Mouse (Mus musculus) liver, embryonic 15.5 days (tissue): ENCODE results near the gene Klk1b5. TPM values are rescaled to one million over a fixed set of nuclear protein-coding genes. Genes with fewer than 3 reads are reported as not detected.
"Not testable (repeated sequence)": the region's sequence is repeated elsewhere in the genome, so short reads cannot be mapped to it uniquely, and the experiment has no call there.

ENCODE experiments used
- ATAC-seq: fragments of 200-750 bp; cut with Nextera tagmentation; 2 replicates; pipeline ENCODE4 v1.8.0; 2017; ENCODE audit warnings: moderate number of reproducible peaks, mild to moderate bottlenecking, moderate library complexity; ENCODE audit not compliant: insufficient read depth
- H3K27ac ChIP-seq: fragments of 300-500 bp; sonication (generic); replicated peaks from 2 replicates; pipeline ENCODE4 v1.5.1; 2015; ENCODE audit warnings: mild to moderate bottlenecking, inconsistent platforms
- H3K27me3 ChIP-seq: fragments of 300-500 bp; sonication (generic); 2 replicates; pipeline ENCODE4 v1.6.1; 2015; ENCODE audit warnings: mild to moderate bottlenecking, inconsistent platforms
- H3K36me3 ChIP-seq: fragments of 300-500 bp; sonication (generic); replicated peaks from 2 replicates; pipeline ENCODE4 v1.6.1; 2015; ENCODE audit warnings: moderate library complexity, mild to moderate bottlenecking, inconsistent platforms
- H3K4me1 ChIP-seq: fragments of 300-500 bp; sonication (generic); replicated peaks from 2 replicates; pipeline ENCODE4 v1.6.1; 2015; ENCODE audit warnings: inconsistent platforms
- H3K4me2 ChIP-seq: fragments of 300-500 bp; sonication (generic); 2 replicates; pipeline ENCODE4 v1.6.1; 2015; ENCODE audit warnings: moderate library complexity, mild to moderate bottlenecking, inconsistent platforms
- H3K4me3 ChIP-seq: fragments of 300-500 bp; sonication (generic); replicated peaks from 2 replicates; pipeline ENCODE4 v1.5.1; 2015; ENCODE audit warnings: mild to moderate bottlenecking, inconsistent platforms
- H3K9ac ChIP-seq: fragments of 300-500 bp; sonication (generic); 2 replicates; pipeline ENCODE4 v1.6.1; 2015; ENCODE audit warnings: moderate library complexity, mild to moderate bottlenecking, inconsistent platforms
- H3K9me3 ChIP-seq: fragments of 300-500 bp; sonication (generic); replicated peaks from 2 replicates; pipeline ENCODE4 v1.6.1; 2016; ENCODE audit warnings: inconsistent platforms
- WGBS: fragments of 180-500 bp; shearing (Covaris S2); methylation state at CpG from one replicate; pipeline ENCODE4 v1.1.7; 2015; ENCODE audit warnings: mixed read lengths; ENCODE audit not compliant: insufficient replicate concordance; 5-methylcytosine and 5-hydroxymethylcytosine counted together
- polyA plus RNA-seq: library from polyadenylated mRNA; unstranded; fragments of >200 nt; fragmentation: Nextera tagmentation; extraction: Ambion mirVana; gene quantifications from 2 replicates; pipeline ENCODE4 v1.2.1, GENCODE M21; 2015

Klk1b5 gene
- not detected in 2 replicates for polyA plus RNA-seq

DNA sequence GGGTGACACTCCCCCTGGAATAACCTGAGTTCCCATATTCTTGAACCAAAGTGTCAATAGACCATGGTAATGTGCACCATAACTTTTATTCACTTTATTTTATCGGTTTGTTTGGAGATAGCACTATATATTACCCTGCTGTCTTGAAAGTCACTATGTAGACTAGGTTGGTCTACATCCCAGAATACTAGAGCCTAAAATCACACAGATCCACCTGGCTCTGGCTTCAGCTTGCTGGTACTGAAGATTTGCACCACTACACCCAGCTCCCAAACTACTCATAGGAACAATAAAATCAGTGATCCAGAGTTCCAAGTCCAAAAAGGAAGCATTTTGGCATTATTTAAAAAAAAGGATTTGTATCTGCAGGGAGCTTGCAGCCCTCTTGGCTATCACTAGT lies at the start of gene Klk1b5:
Klk1b5 (plus strand) TSS at position 301 of the 400 bp plus-strand sequence.
- H3K36me3 ChIP-seq = no peaks in the 10 kb centered on the region
- ATAC-seq = no peak
- no peaks in the 10 kb centered on the region for H3K27me3 ChIP-seq
- no peak within 1 kb of the TSS for H3K27ac ChIP-seq
- H3K4me2 ChIP-seq = no peak within 1 kb of the TSS
- H3K4me3 ChIP-seq = no peak within 1 kb of the TSS
- 52% methylated on average over 1 of the region's 1 CpGs for WGBS
- H3K4me1 ChIP-seq = no peaks in the 10 kb centered on the region
- no peaks in the 10 kb centered on the region for H3K9me3 ChIP-seq
- H3K9ac ChIP-seq = no peak within 1 kb of the TSS

DNA sequence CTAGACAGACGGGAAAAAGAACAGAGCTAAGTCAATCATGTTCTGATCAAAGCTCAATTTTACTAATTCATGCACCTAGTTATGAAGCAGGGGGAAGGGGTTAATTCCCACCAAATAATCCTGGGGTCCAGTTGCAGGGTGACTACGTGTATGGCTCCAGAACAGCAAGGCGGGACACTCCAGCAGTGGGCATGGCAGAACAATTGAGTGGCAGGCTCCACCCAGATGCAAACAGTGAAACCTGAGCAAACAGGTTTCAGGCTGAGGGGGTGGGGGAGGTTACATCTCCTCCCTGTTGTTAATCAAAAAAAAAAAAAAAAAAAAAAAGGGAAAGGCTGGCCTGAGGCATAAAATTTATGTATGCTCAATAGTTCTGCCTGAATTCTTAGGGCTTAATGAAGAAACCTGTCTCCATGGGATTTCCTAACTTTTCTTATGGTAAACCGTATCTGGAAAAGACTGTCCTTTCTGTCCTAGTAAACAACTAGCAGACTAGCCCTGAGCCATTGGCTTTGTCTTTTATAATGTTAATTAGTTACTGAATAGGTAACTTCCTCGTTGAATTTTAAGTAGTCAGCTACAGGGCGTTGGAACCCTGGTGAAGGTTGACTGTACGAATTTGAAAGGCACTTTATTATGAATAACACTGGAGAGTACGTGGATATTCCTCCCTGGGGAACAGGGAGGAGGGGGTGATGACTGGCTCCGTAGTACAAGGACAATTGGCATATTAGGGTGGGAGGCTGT lies 36.3 kb upstream of the Klk1b5 start:
- Histone ChIP-seq H3K9ac (no peak overlapping the region), H3K4me1 (no peaks in the 10 kb centered on the region), H3K9me3 (no peaks in the 10 kb centered on the region), H3K4me2 (no peak overlapping the region), H3K27me3 (no peaks in the 10 kb centered on the region), H3K36me3 (no peaks in the 10 kb centered on the region), H3K4me3 (no peak overlapping the region), H3K27ac (no peak overlapping the region)
- 54% methylated on average over 9 of the region's 9 CpGs for WGBS
- no peak for ATAC-seq

DNA sequence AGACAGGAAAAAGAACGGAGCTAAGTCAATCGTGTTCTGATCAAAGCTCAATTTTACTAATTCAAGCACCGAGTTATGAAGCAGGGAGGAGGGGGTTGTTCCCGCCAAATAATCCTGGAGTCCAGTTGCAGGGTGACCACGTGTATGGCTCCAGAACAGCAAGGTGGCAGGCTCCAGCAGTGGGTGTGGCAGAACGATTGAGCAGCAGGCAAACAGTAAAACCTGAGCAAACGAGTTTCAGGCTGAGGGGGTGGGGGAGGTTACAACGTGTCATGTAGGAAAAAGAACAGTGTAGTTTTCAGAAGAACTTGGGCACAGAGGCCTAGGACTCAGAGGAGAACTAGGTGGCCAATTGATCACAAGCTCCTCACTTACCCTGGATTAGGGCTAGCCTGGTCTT lies 29.2 kb upstream of the Klk1b5 start:
- H3K4me2 ChIP-seq, H3K36me3 ChIP-seq, H3K4me1 ChIP-seq, H3K9me3 ChIP-seq, H3K4me3 ChIP-seq, H3K27me3 ChIP-seq, ATAC-seq, H3K27ac ChIP-seq, H3K9ac ChIP-seq: not testable (repeated sequence)
- WGBS = 53% methylated on average over 8 of the region's 8 CpGs

DNA sequence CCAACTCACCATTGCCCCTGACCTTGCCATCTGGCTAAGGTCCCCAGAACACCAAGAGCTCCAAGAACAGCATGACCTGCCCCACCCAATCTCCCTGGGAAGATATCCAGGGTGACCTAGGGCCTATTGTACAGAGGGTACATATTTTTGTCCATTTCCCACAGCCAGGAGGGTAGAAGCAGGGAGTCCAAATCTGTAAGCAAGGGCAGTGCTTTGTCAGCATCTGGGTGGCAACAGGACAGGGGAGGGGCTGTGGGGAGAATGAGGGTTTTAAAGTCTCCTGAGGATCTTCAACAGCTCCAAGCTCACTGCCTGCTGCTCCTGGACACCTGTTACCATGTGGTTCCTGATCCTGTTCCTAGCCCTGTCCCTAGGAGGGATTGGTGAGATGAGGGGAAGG lies 27.8 kb upstream of the Klk1b5 start, which contains the start of gene Klk1b24:
Klk1b24 (plus strand) TSS at position 301 of the 400 bp plus-strand sequence.
- not testable (repeated sequence) for H3K9ac ChIP-seq, H3K36me3 ChIP-seq, H3K4me3 ChIP-seq, H3K4me2 ChIP-seq, H3K4me1 ChIP-seq, H3K27ac ChIP-seq, ATAC-seq, H3K9me3 ChIP-seq, H3K27me3 ChIP-seq

DNA sequence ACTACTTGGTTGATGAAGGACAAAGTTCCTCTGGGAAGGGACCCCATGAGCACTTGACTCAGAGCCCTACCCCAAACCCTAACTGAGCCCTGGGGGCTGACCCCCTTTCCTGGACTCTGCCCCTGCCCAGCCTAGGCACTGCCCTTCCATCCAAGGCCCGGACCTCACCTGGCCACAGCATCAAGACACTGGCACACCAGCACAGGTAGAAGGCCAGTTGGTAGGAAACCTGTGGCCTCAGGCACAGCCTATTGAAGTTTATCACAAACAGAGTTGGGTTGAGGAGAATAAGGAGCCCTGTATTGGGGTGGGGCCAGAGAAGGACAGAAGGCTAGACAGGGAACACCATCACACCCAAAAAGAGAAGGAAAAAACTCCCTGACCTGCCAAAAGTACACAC lies 22.3 kb upstream of the Klk1b5 start:
- not testable (repeated sequence) for H3K27me3 ChIP-seq, H3K4me2 ChIP-seq, H3K4me3 ChIP-seq, H3K36me3 ChIP-seq, H3K4me1 ChIP-seq, ATAC-seq, H3K27ac ChIP-seq, H3K9ac ChIP-seq, H3K9me3 ChIP-seq
- 35% methylated on average over 1 of the region's 1 CpGs for WGBS

DNA sequence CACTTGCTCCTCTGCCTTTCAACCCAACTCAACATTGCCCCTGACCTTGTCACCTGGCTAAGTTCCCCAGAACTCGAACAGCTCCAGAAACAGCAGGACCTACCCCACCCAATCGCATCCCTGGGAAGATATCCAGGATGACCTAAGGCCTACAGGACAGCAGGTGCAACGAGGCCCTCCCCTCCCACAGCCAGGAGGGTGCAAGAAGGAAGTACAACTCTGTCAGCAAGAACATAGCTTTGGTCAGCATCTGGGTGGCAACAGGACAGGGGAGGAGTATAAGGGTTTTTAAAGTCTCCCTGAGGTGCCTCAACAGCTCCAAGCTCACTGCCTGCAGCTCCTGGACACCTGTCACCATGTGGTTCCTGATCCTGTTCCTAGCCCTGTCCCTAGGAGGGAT lies 17.9 kb upstream of the Klk1b5 start, which contains the start of gene Klk1b3:
Klk1b3 (plus strand) TSS at position 301 of the 400 bp plus-strand sequence.
- H3K9me3 ChIP-seq = no peaks in the 10 kb centered on the region
- H3K4me1 ChIP-seq = no peaks in the 10 kb centered on the region
- H3K27ac ChIP-seq = no peak within 1 kb of the TSS
- no peak within 1 kb of the TSS for H3K4me2 ChIP-seq
- ATAC-seq = no peak
- 36% methylated on average over 3 of the region's 3 CpGs for WGBS
- no peaks in the 10 kb centered on the region for H3K36me3 ChIP-seq
- H3K4me3 ChIP-seq = no peak within 1 kb of the TSS
- no peak within 1 kb of the TSS for H3K9ac ChIP-seq
- H3K27me3 ChIP-seq = no peaks in the 10 kb centered on the region

DNA sequence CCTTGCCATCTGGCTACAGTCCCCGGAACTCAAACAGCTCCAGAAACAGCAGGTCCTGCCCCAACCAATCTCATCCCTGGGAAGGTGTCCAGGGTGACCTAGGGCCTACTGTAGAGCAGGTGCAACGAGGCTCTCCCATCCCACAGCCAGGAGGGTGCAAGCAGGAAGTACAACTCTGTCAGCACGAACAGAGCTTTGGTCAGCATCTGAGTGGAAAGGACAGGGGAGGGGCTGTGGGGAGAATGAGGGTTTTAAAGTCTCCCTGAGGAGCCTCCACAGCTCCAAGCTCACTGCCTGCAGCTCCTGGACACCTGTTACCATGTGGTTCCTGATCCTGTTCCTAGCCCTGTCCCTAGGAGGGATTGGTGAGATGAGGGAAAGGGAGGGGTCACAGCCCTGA lies 8.6 kb upstream of the Klk1b5 start, which contains the start of gene Klk1b4:
Klk1b4 (plus strand) TSS at position 301 of the 400 bp plus-strand sequence.
- not testable (repeated sequence) for H3K4me3 ChIP-seq, H3K36me3 ChIP-seq, H3K9ac ChIP-seq, H3K9me3 ChIP-seq, ATAC-seq, H3K4me2 ChIP-seq, H3K27ac ChIP-seq, H3K27me3 ChIP-seq, H3K4me1 ChIP-seq
- 26% methylated on average over 3 of the region's 3 CpGs for WGBS

DNA sequence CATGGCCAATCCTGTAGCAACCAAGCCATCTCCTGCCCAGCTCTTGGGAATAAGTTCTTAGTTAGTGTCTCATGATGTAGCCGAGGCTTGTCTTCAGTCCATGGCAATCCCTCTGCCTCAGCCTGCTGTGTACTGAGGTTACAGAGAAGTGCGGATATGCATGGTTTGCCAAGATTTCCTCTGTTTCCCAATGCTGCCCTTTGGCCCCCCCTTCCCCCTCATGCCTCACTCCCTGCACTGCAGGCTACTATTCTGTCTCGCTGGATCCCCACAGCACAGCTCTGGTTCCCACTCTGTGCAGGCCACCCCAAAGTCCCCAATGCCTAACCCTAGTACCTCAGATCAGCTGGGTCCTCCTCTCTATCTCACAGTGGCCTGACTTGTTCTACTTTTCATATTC lies 7.4 kb upstream of the Klk1b5 start:
- Histone ChIP-seq H3K27me3 (no peaks in the 10 kb centered on the region), H3K4me1 (no peaks in the 10 kb centered on the region), H3K4me3 (no peak overlapping the region), H3K4me2 (no peak overlapping the region), H3K36me3 (no peaks in the 10 kb centered on the region), H3K9ac (no peak overlapping the region), H3K27ac (no peak overlapping the region), H3K9me3 (no peaks in the 10 kb centered on the region)
- no peak for ATAC-seq
- 40% methylated on average over 3 of the region's 3 CpGs for WGBS

DNA sequence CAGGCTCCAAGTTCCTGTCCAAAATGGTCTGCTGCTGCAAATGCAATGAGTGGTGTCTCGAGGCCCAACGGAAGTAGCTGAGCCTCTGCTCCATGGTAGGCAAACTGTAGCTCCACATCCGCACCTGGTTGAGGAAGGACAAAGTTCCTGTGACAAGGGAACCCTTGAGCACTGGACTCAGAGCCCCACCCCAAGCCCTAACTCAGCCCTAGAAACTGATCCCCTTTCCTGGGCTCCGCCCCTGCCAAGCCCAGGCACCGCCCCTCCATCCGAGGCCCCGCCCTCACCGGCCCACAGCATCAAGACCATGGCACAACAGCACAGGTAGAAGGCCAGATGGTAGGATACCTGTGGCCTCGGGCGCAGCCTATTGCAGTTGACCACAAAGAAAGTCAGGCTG lies 5.9 kb downstream of the Klk1b5 start:
- not testable (repeated sequence) for H3K27ac ChIP-seq, H3K4me2 ChIP-seq, ATAC-seq, H3K9ac ChIP-seq, H3K9me3 ChIP-seq, H3K27me3 ChIP-seq, H3K4me1 ChIP-seq, H3K36me3 ChIP-seq, H3K4me3 ChIP-seq
- WGBS = 47% methylated on average over 8 of the region's 10 CpGs

DNA sequence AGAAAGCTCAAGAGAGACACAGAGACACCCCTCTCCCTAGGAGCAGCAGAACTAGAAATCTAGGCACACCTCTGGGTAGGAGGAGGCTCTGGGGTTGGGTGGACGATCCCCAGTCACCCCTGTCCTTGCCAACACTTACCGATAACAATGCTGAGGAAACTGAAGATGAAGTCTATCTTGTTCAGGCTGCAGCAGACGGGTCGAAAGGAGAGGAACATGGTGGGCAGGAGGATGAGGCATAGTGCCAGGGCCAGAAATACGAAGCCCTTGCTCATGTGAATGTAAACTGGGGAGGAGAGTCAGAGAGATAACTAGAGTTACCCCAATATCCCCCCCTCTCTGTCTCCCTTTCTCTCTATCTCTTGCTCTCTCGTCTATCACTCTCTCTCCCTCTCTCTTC lies 6.6 kb downstream of the Klk1b5 start:
- H3K27me3 ChIP-seq, ATAC-seq, H3K27ac ChIP-seq, H3K9me3 ChIP-seq, H3K4me1 ChIP-seq, H3K36me3 ChIP-seq, H3K4me3 ChIP-seq, H3K4me2 ChIP-seq, H3K9ac ChIP-seq: not testable (repeated sequence)
- 51% methylated on average over 6 of the region's 6 CpGs for WGBS

DNA sequence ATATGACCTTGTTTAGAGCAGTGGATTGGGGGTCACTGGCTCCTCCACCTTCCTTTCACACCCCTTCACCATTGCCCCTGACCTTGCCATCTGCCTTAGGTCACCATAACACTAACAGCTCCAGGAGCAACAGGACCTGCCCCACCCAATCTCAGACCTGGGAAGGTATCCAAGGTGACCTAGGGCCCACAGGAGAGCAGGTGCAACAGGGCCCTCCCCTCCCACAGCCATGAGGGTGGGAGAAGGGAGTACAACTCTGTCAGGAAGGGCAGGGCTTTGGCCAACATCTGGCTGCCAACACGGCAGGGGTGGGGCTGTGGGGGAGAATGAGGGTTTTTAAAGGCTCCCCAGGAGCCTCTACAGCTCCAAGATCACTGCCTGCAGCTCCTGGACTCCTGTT lies 9.3 kb downstream of the Klk1b5 start, which contains the start of gene Klk1:
Klk1 (plus strand) TSS at position 285 of the 400 bp plus-strand sequence.
- Histone ChIP-seq H3K4me2 (no peak within 1 kb of the TSS), H3K9me3 (no peaks in the 10 kb centered on the region), H3K4me3 (no peak within 1 kb of the TSS), H3K9ac (no peak within 1 kb of the TSS), H3K4me1 (no peaks in the 10 kb centered on the region), H3K27ac (no peak within 1 kb of the TSS), H3K27me3 (no peaks in the 10 kb centered on the region), H3K36me3 (no peaks in the 10 kb centered on the region)
- 26% methylated on average over 1 of the region's 1 CpGs for WGBS
- ATAC-seq = no peak

DNA sequence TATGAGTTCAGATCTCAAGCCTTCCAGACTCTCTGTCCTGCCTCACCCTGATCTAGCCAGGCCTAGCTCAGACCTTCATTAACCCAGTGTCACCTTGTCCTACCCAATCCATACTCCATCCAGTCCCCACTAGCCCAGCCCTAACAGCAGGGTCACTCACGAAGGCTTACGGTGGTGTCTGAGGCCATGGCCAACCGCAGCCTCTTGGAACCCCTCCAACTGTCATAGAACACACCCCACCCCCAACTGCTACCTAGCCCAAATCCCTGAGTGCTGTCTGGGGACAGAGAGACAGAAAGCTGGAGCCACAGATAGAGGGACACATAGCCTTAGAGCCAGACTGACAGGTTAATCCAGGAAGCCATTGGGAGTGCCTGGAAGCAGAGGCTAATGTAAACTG lies 20.2 kb downstream of the Klk1b5 start, which contains the start of gene Gm36864:
Gm36864 (plus strand) TSS at position 269 of the 400 bp plus-strand sequence.
- no peaks in the 10 kb centered on the region for H3K36me3 ChIP-seq

More for the DNA sequence above, 20.2 kb downstream of the Klk1b5 start, which contains the start of gene Gm36864:
- no peak within 1 kb of the TSS for H3K9ac ChIP-seq
- no peak within 1 kb of the TSS for H3K4me3 ChIP-seq
- H3K27ac ChIP-seq = no peak within 1 kb of the TSS
- no peaks in the 10 kb centered on the region for H3K27me3 ChIP-seq
- no peak within 1 kb of the TSS for H3K4me2 ChIP-seq
- no peaks in the 10 kb centered on the region for H3K9me3 ChIP-seq
- 0 out of 2 replicates have a peak, but pooled peaks cover 2% of the 10 kb centered on the region for H3K4me1 ChIP-seq
- no peak for ATAC-seq
- 49% methylated on average over 3 of the region's 3 CpGs for WGBS
